Mouse (Mus musculus) layer of hippocampus, adult 9-10 months (tissue): ENCODE data around the gene Cryaa.

ENCODE experiments used
- DNase-seq: peaks from one replicate; pipeline ENCODE4 v3.0.0; 2022; ENCODE audit warnings: low spot score

The Cryaa gene

DNA sequence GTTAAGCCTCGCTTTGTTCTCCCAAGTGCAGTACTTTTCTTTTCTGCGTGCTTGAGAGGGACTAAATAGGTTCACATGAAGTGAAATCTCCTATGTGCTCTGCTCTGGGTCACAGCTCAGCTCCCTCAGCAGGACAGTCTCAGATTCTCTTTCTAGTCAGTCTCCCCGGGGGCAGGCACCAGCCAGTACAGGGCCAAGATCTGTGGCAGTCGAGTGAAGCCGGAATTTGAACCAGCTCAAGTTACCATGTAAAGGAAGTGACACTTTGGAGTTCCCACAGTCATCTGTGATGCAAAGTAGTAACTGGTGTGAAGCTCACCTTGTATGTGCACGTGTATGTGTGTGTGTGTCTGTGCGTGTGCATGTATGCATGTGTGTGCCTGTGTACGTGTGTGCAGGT lies 32.8 kb downstream of the Cryaa start:
- no peak for DNase-seq

DNA sequence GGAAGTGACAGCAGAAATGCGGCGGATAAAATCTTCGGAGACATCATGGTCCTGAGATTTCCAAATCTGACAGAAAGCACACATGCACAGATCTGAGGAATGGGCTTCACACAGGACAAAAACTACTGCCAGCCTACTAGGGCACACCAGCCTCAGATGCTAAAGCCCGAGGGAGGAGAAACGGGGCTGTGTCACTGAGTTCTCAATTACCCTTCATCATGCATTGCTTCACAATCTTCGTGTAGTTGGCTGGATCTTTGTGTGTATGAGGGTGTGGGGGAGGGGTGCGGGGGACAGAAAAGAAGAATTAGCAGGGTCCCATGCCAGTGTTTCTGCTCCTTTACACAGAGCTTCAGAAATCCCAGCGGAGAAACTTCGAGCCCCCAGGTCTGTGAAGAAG lies 36.1 kb downstream of the Cryaa start:
- no peak for DNase-seq

DNA sequence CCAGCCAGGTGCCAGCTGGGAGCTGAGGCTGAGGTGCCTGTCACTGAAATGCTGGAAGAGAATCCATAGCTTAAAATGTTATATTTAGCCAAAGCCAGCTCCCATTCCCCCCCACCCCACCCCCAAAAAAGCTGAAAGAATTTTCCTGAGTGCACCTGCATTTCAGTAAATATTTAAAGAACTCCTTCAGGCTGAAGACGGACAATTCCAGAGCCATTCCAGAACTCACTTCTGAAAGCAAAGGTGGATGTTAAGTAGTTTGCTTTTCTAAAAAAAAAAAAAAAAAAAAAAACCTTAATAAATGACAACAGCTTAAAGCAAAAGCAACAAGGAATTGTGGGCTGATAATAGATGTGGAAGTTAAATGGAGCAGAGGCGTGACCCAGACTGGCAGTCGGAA lies 36.5 kb downstream of the Cryaa start:
- no peak for DNase-seq

DNA sequence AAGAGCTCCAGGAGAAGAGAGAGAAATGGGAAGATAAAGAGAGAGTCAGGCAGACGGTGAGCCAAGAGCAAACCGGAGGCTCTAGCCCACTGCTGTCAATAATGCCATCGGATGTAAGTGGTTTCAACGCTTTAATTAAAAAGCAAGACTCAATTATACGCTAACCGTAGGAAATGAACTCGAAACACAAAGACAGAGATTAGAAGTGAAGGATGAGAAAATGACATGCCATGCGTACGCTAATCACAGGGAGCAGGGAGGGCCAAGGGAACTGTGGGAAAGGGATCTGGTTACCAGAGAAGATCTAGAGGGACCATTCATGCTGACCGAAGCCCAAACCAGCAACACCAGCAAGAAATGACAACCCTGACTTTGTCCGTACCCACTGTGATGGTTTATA lies 37.4 kb downstream of the Cryaa start:
- DNase-seq: no peak

DNA sequence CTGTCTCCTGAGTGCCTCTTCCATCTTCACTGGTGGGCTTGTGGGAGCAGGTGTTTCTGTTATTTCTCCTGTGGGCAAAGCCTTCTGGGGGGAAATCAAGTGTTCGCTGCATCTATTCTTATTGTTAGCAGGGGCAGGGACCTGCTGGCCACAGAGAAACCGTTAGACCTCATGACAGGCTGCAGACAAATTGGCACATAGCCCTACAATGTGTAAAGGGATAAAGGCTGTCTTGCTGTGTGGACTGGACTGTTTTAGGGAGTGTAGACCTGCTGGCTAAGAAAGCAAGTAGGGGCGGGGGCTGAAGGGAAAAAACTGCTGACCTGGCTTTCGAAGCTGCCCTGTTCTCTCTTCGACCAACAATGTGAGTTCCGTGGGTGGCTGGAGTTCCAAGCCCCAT lies 44.0 kb downstream of the Cryaa start:
- DNase-seq: no peak

DNA sequence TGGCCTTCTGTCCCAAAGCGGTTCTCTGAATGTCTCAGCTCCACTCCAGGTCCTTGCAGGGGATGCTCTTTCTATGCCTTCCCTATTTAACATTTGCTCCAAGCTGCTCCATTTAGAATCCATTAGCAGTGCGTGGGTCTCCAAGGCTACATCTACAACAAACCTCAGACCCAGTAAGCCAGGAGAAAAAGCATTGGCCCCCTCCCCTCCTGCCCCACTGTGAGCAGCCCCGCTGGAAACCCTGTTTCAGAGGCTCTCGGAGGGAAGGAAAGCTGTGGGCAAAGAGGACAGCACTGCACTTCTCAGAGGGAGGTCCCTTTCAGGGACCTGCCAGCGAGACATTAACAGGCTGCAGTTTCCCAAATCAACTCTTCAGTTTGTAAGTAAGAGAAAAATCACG lies 47.8 kb downstream of the Cryaa start:
- no peak for DNase-seq

DNA sequence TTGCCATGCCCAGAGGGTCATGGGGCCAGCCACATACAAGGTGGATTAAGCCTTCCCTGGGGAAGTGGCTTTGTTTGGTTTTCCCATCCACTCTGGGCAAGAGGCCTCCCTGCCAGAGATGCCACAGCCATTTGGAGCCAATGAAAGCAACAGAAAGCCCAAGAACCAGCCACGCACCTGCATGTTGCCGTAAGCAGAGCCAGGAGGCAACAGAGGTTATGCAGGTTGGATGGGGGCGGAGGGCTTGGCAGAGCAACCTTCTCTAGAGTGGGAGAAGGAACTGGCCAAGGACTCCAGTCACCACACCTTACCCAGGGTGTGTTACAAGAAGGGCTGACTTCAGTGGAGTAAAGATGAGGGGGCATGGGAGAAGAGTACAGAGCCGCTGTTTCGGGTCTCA lies 48.6 kb downstream of the Cryaa start:
- DNase-seq: no peak

DNA sequence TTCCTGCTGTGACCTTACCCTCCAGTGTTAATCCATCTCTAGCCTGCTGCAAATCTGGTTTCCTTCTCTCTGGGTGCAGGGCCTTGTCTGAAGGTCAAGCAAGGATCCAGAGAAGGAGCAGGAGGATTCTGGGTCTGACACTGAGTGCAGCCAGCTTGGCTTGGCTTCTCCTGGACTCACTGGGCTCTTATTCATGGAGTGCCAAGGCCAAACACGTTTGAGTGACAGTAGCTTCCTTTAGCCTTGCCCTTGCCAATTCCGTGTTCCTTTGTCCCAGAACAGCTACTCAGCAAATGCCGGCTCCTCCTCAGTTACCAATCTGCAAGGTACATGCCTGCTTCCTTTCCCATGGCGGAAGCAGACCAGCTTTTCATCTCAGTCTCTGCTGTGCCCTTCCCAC lies 49.6 kb downstream of the Cryaa start:
- DNase-seq: no peak

DNA sequence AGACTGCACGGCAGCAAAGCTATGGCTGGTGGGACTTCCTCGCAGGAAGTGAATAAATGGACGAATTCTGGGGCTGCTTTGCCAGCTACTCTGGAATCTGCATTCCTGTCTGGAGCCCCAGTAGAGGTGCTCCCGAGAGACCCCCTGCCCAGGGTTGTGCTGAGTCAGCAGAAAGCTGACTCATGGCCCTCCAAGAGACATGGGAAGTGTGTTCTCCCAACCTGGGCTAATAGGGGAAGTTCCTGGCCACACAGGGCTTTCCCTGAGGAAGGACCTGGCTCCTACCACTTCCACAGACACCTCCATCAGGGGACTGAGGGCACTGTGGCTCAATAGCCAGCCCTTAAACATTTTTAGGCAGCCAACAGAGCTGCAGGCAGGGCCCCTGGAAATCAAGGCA lies 50.4 kb downstream of the Cryaa start:
- DNase-seq: no peak

DNA sequence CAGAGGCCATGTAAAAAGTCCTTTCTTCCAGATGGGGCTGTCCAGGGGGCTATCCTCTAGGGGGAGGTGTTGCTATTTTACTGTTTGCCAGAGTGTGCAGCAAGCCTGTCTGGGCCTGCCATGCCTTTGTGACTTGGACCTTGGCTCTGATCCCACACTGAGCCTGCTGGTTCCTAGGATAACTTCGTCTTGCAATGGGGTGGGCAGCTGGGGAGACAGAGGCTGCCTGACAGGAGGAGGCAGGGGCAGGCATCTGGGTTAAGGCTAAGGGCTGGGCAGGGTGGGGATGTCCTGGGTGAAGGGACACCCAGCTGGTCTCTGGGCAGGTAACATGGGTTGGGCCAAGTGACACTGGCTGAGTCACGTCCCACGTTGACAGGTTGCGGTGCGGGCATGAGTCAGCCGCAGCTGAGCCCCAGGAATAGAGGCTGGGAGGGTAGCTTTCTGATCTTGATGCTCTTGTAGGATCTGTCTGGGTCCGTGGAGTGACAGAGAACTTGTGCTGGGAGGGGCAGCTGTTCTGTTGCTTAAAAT lies 51.4 kb downstream of the Cryaa start:
- DNase-seq: no peak

DNA sequence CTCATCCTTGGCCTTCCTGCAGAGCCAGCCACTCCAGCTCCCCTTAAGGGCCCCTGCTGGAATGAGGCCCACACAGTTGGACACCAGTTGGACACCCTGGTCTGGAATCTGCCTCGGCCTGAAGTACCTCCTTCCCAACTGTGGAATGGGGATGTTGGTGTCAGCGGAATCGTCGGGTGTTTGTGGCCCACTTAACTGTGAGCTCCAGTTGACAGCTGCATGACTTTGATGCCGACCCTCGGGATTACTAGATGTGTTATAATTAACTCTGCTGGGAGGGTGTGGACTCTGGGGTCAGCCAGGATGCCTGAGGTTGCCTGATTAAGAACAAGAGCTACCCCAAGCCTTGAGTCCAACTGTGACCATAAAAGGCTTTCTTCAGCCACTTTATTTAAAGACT lies 53.4 kb downstream of the Cryaa start:
- no peak for DNase-seq
